Mouse (Mus musculus): ENCODE results near the gene Rab1b. TPM values are rescaled to one million over a fixed set of nuclear protein-coding genes. Genes with fewer than 3 reads are reported as not detected.

Rab1b gene
- polyA plus RNA-seq (2012; rRNA removed) = 175 and 180 TPM in 2 replicates

GRCm38 (mm10) chr19:5106731-5107191 lies at the start of gene Rab1b:
Gene Rab1b (minus strand): TSS chr19:5107072.

GRCm38 (mm10) chr19:5118384-5118698 lies 11.5 kb upstream of the Rab1b start, which contains the start of gene Klc2:
Gene Klc2 (minus strand): TSS chr19:5118560.

GRCm38 (mm10) chr19:5098363-5099143 lies 8.3 kb downstream of the Rab1b start, which contains the start of gene Cnih2:
Gene Cnih2 (minus strand): TSS chr19:5098521.

GRCm38 (mm10) chr19:5087884-5088728 lies 18.8 kb downstream of the Rab1b start, which contains the start of gene Yif1a:
Gene Yif1a (plus strand): TSS chr19:5088538.

GRCm38 (mm10) chr19:5085145-5085863 lies 21.6 kb downstream of the Rab1b start, which contains the start of gene Tmem151a:
Gene Tmem151a (minus strand): TSS chr19:5085531.

GRCm38 (mm10) chr19:5067867-5068569 lies 38.9 kb downstream of the Rab1b start, which contains the start of gene Cd248:
Gene Cd248 (plus strand): TSS chr19:5068078.

GRCm38 (mm10) chr19:5050047-5050905 lies 56.6 kb downstream of the Rab1b start, which contains the start of gene Rin1:
Gene Rin1 (plus strand): TSS chr19:5050481.

Other genes with a start within 250 kb of the Rab1b start
- 1.3 and 2.9 TPM in 2 replicates for gene Actn3, start 229.2 kb downstream of the Rab1b start, polyA plus RNA-seq (2012; rRNA removed)
- 33.2 and 34.5 TPM in 2 replicates for gene Zdhhc24, start 228.4 kb downstream of the Rab1b start, polyA plus RNA-seq (2012; rRNA removed)
- 18.7 and 18.8 TPM in 2 replicates for gene Bbs1, start 200.4 kb downstream of the Rab1b start, polyA plus RNA-seq (2012; rRNA removed)
- 110 and 111 TPM in 2 replicates for gene Dpp3, start 178.8 kb downstream of the Rab1b start, polyA plus RNA-seq (2012; rRNA removed)
- 8.6 and 9.1 TPM in 2 replicates for gene Peli3, start 163.9 kb downstream of the Rab1b start, polyA plus RNA-seq (2012; rRNA removed)
- 86.3 and 93.6 TPM in 2 replicates for gene Mrpl11, start 144.9 kb downstream of the Rab1b start, polyA plus RNA-seq (2012; rRNA removed)
- 4.5 and 4.8 TPM in 2 replicates for gene Npas4, start 116.8 kb downstream of the Rab1b start, polyA plus RNA-seq (2012; rRNA removed)
- gene Slc29a2, start 83.2 kb downstream of the Rab1b start, polyA plus RNA-seq (2012; rRNA removed) = 22.4 and 26.9 TPM in 2 replicates
- gene B4gat1, start 68.2 kb downstream of the Rab1b start, polyA plus RNA-seq (2012; rRNA removed) = 34.8 and 39.6 TPM in 2 replicates
- 2.7 and 3.4 TPM in 2 replicates for gene AC124502.3, start 68.2 kb downstream of the Rab1b start, polyA plus RNA-seq (2012; rRNA removed)
- 41.3 and 46.9 TPM in 2 replicates for gene Brms1, start 65.7 kb downstream of the Rab1b start, polyA plus RNA-seq (2012; rRNA removed)
- 3.0 and 3.7 TPM in 2 replicates for gene Rin1, start 56.6 kb downstream of the Rab1b start, polyA plus RNA-seq (2012; rRNA removed)
- gene Cd248, start 39.0 kb downstream of the Rab1b start, polyA plus RNA-seq (2012; rRNA removed) = 18.0 and 35.0 TPM in 2 replicates
- gene Tmem151a, start 21.5 kb downstream of the Rab1b start, polyA plus RNA-seq (2012; rRNA removed) = 6.5 and 8.1 TPM in 2 replicates
- gene Yif1a, start 18.5 kb downstream of the Rab1b start, polyA plus RNA-seq (2012; rRNA removed) = 65.4 and 72.8 TPM in 2 replicates
- gene Cnih2, start 8.6 kb downstream of the Rab1b start, polyA plus RNA-seq (2012; rRNA removed) = 313 and 334 TPM in 2 replicates
- gene Klc2, start 11.5 kb upstream of the Rab1b start, polyA plus RNA-seq (2012; rRNA removed) = 109 and 115 TPM in 2 replicates
- 45.1 and 54.2 TPM in 2 replicates for gene Pacs1, start 166.0 kb upstream of the Rab1b start, polyA plus RNA-seq (2012; rRNA removed)
- gene Sf3b2, start 188.4 kb upstream of the Rab1b start, polyA plus RNA-seq (2012; rRNA removed) = 197 and 209 TPM in 2 replicates
- gene Gal3st3, start 191.3 kb upstream of the Rab1b start, polyA plus RNA-seq (2012; rRNA removed) = 35.0 and 36.4 TPM in 2 replicates
- gene Catsper1, start 228.7 kb upstream of the Rab1b start, polyA plus RNA-seq (2012; rRNA removed) = not detected in 2 replicates
- 2.2 and 2.4 TPM in 2 replicates for gene Cst6, start 242.5 kb upstream of the Rab1b start, polyA plus RNA-seq (2012; rRNA removed)

Data from central nervous system, embryonic 14 days (tissue).